ENCODE assay signal across 8 mouse cellular contexts in the genomic region with DNA sequence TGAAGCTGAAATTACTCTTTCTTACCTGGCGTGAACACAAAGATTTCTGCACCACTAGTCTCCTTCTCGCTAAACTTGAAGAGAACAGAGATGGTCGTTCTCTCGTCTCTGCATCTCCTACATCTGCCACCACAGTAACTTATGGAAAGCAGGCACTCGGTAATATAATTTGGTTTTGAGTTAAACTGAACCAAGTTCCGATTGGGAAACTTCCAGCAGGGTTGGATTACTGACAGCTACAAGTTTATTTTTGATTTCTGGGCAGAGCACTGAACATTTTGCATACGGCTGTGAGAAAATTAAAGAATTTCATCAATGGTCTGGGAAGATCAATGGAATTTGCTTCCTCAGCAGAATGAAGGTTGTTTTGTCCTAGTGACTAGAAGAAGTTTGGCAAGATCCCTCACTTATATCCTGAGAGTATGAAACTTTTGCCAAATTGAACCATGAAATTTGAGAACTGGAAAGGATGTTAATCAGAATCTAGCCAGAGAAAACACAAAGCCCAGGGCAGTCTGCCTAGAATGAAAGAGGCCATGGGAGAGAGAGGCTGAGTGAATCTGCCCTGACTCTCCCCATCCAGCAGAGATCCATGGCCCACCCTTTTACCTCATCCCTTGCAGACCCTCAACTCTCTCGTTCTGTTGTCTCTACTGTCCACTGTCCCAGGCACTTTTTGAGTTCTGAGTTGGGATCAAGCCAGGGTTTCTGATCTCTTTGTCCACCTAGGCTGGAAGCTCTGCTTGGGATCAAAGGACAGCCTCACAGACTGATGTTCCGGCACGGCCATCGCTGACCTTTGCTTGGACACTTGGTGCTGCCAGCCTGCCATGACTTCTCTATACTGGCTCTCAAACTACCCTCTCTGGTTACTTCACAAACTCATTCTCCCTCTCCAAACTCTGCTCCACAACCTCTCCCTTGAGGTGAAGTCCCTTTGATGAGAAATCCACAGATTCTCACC. TPM values are rescaled to one million over a fixed set of nuclear protein-coding genes. Genes with fewer than 3 reads are reported as not detected.
A peak's percentile ranks its signal among the peaks of the same experiment; 100 is the strongest.
DNase-seq lines count a peak whose midpoint lies in the region; ATAC-seq and TF ChIP-seq lines count a peak whose summit lies in the region.
"Had no signal": no experiment of that assay in that cellular context is flagged by ENCODE, and none has a peak within 500 bp of the region (broad histone marks: within the 10 kb centered on the region; RNA-seq: fewer than 3 reads in every experiment).

No protein-coding gene starts in this region.

- no peak overlapping the region for H3K4me2 ChIP-seq in limb, embryonic 14.5 days (replicated peaks; ENCODE audit: low read depth, low read length, severe bottlenecking)
- no peak overlapping the region for H3K4me2 ChIP-seq in midbrain, embryonic 16.5 days (ENCODE audit: low read length)
- no peak overlapping the region for H3K4me2 ChIP-seq in neural tube, embryonic 15.5 days
- H3K4me2 ChIP-seq: heart, embryonic 13.5 days had no signal

- peak; percentile 8 to 61 for DNase-seq in kidney, adult 8-10 months
- no peak for DNase-seq in kidney, adult 11 months
- peak; percentile 29 for DNase-seq in brain, adult 2 months (ENCODE audit: low read depth, low spot score)
- peak; percentile 79 for DNase-seq in limb, embryonic 14.5 days (ENCODE audit: low spot score)

- H3K9me3 ChIP-seq in limb, embryonic 14.5 days (ENCODE audit: control insufficient read depth, low read length), result no peaks in the 10 kb centered on the region
- H3K9me3 ChIP-seq in midbrain, embryonic 16.5 days (replicated peaks; ENCODE audit: control insufficient read depth, low read length, poor library complexity, severe bottlenecking), result no peaks in the 10 kb centered on the region
- H3K9me3 ChIP-seq in neural tube, embryonic 15.5 days (replicated peaks), result no peaks in the 10 kb centered on the region
- H3K9me3 ChIP-seq: heart, embryonic 13.5 days had no signal

- no peaks in the 10 kb centered on the region for H3K27me3 ChIP-seq in limb, embryonic 14.5 days (ENCODE audit: control insufficient read depth, insufficient read depth, low read length)
- H3K27me3 ChIP-seq in midbrain, embryonic 16.5 days (ENCODE audit: control insufficient read depth, insufficient read depth, low read depth, low read length), result no peaks in the 10 kb centered on the region
- H3K27me3 ChIP-seq in neural tube, embryonic 15.5 days (replicated peaks), result no peaks in the 10 kb centered on the region
- H3K27me3 ChIP-seq: heart, embryonic 13.5 days had no signal

- no peak overlapping the region for H3K4me3 ChIP-seq in embryonic fibroblast, embryonic 13.5 days (ENCODE audit: insufficient read depth, low read length)
- no peak overlapping the region for H3K4me3 ChIP-seq in limb, embryonic 14.5 days (replicated peaks; ENCODE audit: low read length)
- H3K4me3 ChIP-seq in midbrain, embryonic 16.5 days (ENCODE audit: low read depth, low read length), result no peak overlapping the region
- no peak overlapping the region for H3K4me3 ChIP-seq in neural tube, embryonic 15.5 days (replicated peaks)
- H3K4me3 ChIP-seq: heart, embryonic 13.5 days had no signal

- peak; percentile 71 for ATAC-seq in limb, embryonic 14.5 days (ENCODE audit: low FRiP score, low read depth)
- no peak for ATAC-seq in midbrain, embryonic 16.5 days
- no peak for ATAC-seq in neural tube, embryonic 15.5 days (ENCODE audit: low FRiP score)

- TF ChIP-seq CTCF in embryonic fibroblast, embryonic 13.5 days (IDR thresholded peaks at IDR 0.05; ENCODE audit: borderline replicate concordance, insufficient read depth, low read length), result no peak

- WGBS in limb, embryonic 14.5 days, result 71% methylated on average over 11 of the region's 11 CpGs
- 91% methylated on average over 11 of the region's 11 CpGs for WGBS in midbrain, embryonic 16.5 days
- WGBS in neural tube, embryonic 15.5 days, result 90% methylated on average over 11 of the region's 11 CpGs

- TF ChIP-seq POLR2A in embryonic fibroblast, embryonic 13.5 days (IDR thresholded peaks at IDR 0.05; ENCODE audit: low read depth, low read length), result no peak
- no peak for TF ChIP-seq POLR2A in limb, embryonic 14.5 days (IDR thresholded peaks at IDR 0.05; ENCODE audit: borderline replicate concordance, extremely low read depth, insufficient read depth, insufficient read length)

- H3K36me3 ChIP-seq in limb, embryonic 14.5 days (ENCODE audit: control insufficient read depth, insufficient read depth, low read length), result no peaks in the 10 kb centered on the region
- no peaks in the 10 kb centered on the region for H3K36me3 ChIP-seq in midbrain, embryonic 16.5 days (ENCODE audit: control insufficient read depth, insufficient read depth, low read length)
- H3K36me3 ChIP-seq in neural tube, embryonic 15.5 days, result no peaks in the 10 kb centered on the region
- H3K36me3 ChIP-seq: heart, embryonic 13.5 days had no signal

- peak overlapping the region; percentile 50; the same call in 1 of the 2 replicates for H3K27ac ChIP-seq in embryonic fibroblast, embryonic 13.5 days (ENCODE audit: insufficient read depth, low read length)
- H3K27ac ChIP-seq in limb, embryonic 14.5 days (replicated peaks; ENCODE audit: low read depth, low read length), result peak overlapping the region; percentile 38; the same call in 1 of the 2 replicates
- no peak overlapping the region for H3K27ac ChIP-seq in midbrain, embryonic 16.5 days (ENCODE audit: low read length)
- no peak overlapping the region for H3K27ac ChIP-seq in neural tube, embryonic 15.5 days (replicated peaks)
- H3K27ac ChIP-seq: heart, embryonic 13.5 days had no signal

- H3K4me1 ChIP-seq in embryonic fibroblast, embryonic 13.5 days (ENCODE audit: control insufficient read depth, insufficient read depth, low read length), result no peaks in the 10 kb centered on the region
- H3K4me1 ChIP-seq in limb, embryonic 14.5 days (ENCODE audit: control insufficient read depth, insufficient read depth, low read length), result peaks cover 5% of the 10 kb centered on the region
- no peaks in the 10 kb centered on the region for H3K4me1 ChIP-seq in midbrain, embryonic 16.5 days (ENCODE audit: control insufficient read depth, insufficient read depth, low read length)
- no peaks in the 10 kb centered on the region for H3K4me1 ChIP-seq in neural tube, embryonic 15.5 days
- H3K4me1 ChIP-seq: heart, embryonic 13.5 days had no signal

- no peak overlapping the region for H3K9ac ChIP-seq in limb, embryonic 14.5 days (ENCODE audit: low read depth, low read length, severe bottlenecking)
- H3K9ac ChIP-seq in midbrain, embryonic 16.5 days (ENCODE audit: low read depth, low read length), result no peak overlapping the region
- no peak overlapping the region for H3K9ac ChIP-seq in neural tube, embryonic 15.5 days (replicated peaks)
- H3K9ac ChIP-seq: heart, embryonic 13.5 days had no signal

RNA-seq across cellular contexts. Expression of a gene that starts 48.5 kb away (rescaled TPM):
- polyA plus RNA-seq in embryonic fibroblast, embryonic 13.5 days (2011; ENCODE audit: insufficient read length, low read depth, missing spikeins), result 147 and 221 TPM in 2 replicates
- polyA plus RNA-seq in limb, embryonic 14.5 days (2012; rRNA removed), result 83.3 and 104 TPM in 2 replicates
- 125 and 134 TPM in 2 replicates for polyA plus RNA-seq in limb, embryonic 14.5 days (2014; fragmentation: Nextera tagmentation; extraction: Ambion mirVana)
- polyA plus RNA-seq in midbrain, embryonic 16.5 days (2015; fragmentation: Nextera tagmentation; extraction: Ambion mirVana), result 129 and 130 TPM in 2 replicates
- polyA plus RNA-seq in neural tube, embryonic 15.5 days (2015; fragmentation: Nextera tagmentation; extraction: Ambion mirVana), result 113 and 126 TPM in 2 replicates

Comparison
In these comparisons a context has a peak if more than half of its experiments do, and no peak if none do; other contexts are left out.
1. H3K27ac ChIP-seq: peak in embryonic fibroblast, embryonic 13.5 days (single experiment) and limb, embryonic 14.5 days (single experiment); none in midbrain, embryonic 16.5 days (single experiment) and neural tube, embryonic 15.5 days (single experiment).